Mouse (Mus musculus): ENCODE results near the gene Stab1. TPM values are rescaled to one million over a fixed set of nuclear protein-coding genes. Genes with fewer than 3 reads are reported as not detected.
A peak's percentile ranks its signal among the peaks of the same experiment; 100 is the strongest.

Gene Stab1
- polyA plus RNA-seq, 1 experiment from 2014 or later: 32.2 TPM

DNA sequence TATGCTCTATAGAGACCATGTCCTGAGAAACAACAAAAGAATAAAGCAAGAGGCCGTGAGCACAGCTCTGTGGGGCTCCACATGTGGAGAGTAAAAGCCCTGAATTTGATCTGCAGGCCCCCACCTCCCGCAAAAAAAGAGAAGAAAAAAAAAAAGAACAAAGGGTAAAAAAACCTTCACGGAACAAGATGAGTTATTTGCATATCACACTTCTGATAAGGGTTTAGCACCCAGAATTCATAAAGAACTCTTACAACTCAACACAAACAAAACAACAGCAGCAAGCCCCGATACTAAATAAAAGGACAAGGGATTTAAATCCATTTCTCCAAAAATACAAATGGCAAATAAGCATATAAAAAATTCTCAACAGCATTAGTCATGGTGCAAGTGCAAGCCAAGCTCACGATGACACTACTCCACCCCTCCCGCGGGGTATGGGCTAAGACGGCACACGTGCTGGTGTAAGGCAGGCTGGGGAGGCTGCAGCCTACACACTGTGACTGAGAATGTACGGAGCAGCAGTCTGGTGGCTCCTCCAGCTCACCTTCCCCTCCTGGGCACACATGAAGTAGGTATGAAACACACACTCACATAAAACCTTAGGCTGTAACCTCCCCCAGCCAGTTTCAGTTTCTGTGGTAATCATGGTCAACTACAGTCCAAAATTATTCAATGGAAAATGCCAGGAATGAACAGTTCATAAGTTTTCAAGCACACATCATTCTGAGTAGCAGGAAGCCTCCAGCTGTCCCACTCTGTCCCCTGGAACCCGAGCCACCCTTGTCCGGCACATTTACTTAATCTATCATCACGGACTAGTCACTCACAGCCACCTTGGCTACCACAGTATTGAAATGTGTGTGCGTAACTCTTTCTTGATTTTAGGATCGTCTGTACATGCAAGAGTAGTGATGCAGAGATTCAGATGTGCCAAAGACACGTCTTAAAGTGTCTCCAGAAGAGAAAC is 29.4 kb upstream of the Stab1 start:
- ATAC-seq (ENCODE audit: low read depth): peak; percentile 22; the same call in 1 of the 2 replicates
- H3K4me2 ChIP-seq (ENCODE audit: low read depth, low read length): no peak overlapping the region
- peaks cover 12% of the 10 kb centered on the region for H3K36me3 ChIP-seq (ENCODE audit: control insufficient read depth, insufficient read depth)

DNA sequence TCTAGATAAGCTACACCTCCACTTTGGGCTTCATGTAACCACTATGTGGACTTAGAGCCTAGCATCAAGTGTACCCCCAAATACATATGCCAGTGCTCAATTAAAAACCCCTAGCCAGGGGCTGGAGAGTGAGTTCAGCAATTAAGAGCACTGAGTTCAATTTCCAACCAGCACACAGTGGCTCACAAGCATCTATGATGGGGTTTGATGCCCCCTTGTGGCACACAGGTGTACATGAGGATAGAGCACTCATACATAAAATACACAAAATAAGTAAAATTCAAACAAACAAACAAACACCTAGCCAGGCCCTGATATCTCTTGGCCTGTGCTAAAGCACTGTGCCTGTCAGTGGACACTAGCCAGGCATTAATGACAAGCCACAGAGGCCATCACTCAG is 27.5 kb upstream of the Stab1 start:
- H3K9ac ChIP-seq (ENCODE audit: low read depth, low read length): no peak overlapping the region
- ATAC-seq (ENCODE audit: low read depth): no peak
- H3K27ac ChIP-seq (ENCODE audit: low read length): 0 out of 2 replicates have a peak overlapping the region, but pooled peaks have one; percentile 3
- H3K4me3 ChIP-seq (ENCODE audit: low read depth, low read length): no peak overlapping the region
- peaks cover 12% of the 10 kb centered on the region for H3K36me3 ChIP-seq (ENCODE audit: control insufficient read depth, insufficient read depth)
- no peaks in the 10 kb centered on the region for H3K27me3 ChIP-seq (ENCODE audit: control insufficient read depth, insufficient read depth, low read depth, low read length)
- no peaks in the 10 kb centered on the region for H3K9me3 ChIP-seq (replicated peaks; ENCODE audit: control insufficient read depth, low read length)
- H3K4me1 ChIP-seq (ENCODE audit: control insufficient read depth, low read depth, low read length): peaks cover 20% of the 10 kb centered on the region
- no peak overlapping the region for H3K4me2 ChIP-seq (ENCODE audit: low read depth, low read length)

More for the DNA sequence above, 29.4 kb upstream of the Stab1 start:
- Histone ChIP-seq H3K9me3 (replicated peaks; ENCODE audit: control insufficient read depth, low read length) (no peaks in the 10 kb centered on the region), H3K4me3 (ENCODE audit: low read depth, low read length) (no peak overlapping the region), H3K27me3 (ENCODE audit: control insufficient read depth, insufficient read depth, low read depth, low read length) (no peaks in the 10 kb centered on the region), H3K9ac (ENCODE audit: low read depth, low read length) (no peak overlapping the region), H3K27ac (ENCODE audit: low read length) (0 out of 2 replicates have a peak overlapping the region, but pooled peaks have one; percentile 0), H3K4me1 (ENCODE audit: control insufficient read depth, low read depth, low read length) (peaks cover 20% of the 10 kb centered on the region)
- WGBS (ENCODE audit: insufficient replicate concordance): 59% methylated on average over 16 of the region's 16 CpGs

DNA sequence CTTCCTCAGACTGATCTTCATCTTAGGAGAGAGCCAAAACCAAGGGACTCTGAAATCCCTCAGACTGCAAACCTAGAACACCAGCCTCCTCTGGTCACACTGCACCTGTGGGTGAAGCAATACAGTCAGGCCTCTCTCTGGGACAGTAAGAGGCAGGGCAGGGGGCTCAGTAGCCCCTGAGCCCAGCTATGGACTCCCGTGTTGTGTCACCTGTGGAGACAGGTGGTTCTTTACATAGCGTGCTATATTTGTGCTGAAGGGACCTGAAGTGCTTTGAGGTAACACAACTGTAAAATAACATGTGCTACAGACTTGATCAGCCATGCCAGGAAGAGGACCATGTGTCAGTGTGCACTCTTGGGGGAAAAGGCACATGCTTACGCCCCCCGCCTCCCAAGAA is 27.1 kb upstream of the Stab1 start:
- Histone ChIP-seq H3K9me3 (replicated peaks; ENCODE audit: control insufficient read depth, low read length) (no peaks in the 10 kb centered on the region), H3K4me2 (ENCODE audit: low read depth, low read length) (no peak overlapping the region), H3K4me3 (ENCODE audit: low read depth, low read length) (no peak overlapping the region), H3K4me1 (ENCODE audit: control insufficient read depth, low read depth, low read length) (peaks cover 20% of the 10 kb centered on the region), H3K9ac (ENCODE audit: low read depth, low read length) (no peak overlapping the region), H3K27ac (ENCODE audit: low read length) (peak overlapping the region; percentile 48), H3K27me3 (ENCODE audit: control insufficient read depth, insufficient read depth, low read depth, low read length) (no peaks in the 10 kb centered on the region), H3K36me3 (ENCODE audit: control insufficient read depth, insufficient read depth) (peaks cover 17% of the 10 kb centered on the region)
- 74% methylated on average over 4 of the region's 4 CpGs for WGBS (ENCODE audit: insufficient replicate concordance)
- ATAC-seq (ENCODE audit: low read depth): no peak

DNA sequence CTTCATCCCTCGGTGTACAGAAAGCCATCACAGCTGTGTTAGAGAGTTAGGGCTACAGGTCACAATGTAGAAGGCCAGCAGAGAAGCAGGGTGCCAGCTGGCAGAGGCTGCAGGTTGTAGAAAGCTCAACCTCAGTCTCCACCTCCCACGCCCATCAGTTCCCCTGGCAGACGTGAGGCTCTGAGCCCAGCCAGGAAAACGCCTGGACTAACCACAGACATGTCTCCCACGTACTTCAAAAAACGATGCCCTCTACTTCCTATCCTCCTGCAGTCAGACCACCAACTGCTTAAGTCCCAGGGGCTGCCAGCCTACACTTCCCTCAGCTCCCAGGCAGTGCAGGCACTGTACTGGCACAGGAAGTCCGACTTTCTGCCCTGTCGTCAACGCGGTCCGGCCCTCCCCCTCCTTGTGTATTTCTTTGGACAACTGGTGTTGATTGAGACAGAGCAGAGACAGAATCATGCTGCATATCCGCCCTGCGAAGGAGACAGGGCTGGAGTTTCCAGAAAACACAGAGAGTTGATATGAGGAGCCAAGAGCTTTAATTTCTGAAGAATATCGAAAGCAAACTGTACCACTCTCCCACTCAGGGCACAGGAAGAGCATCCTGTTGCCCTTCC is 26.6 kb upstream of the Stab1 start:
- peaks cover 20% of the 10 kb centered on the region for H3K36me3 ChIP-seq (ENCODE audit: control insufficient read depth, insufficient read depth)
- no peak overlapping the region for H3K4me2 ChIP-seq (ENCODE audit: low read depth, low read length)
- no peak overlapping the region for H3K4me3 ChIP-seq (ENCODE audit: low read depth, low read length)
- peak overlapping the region; percentile 48 for H3K27ac ChIP-seq (ENCODE audit: low read length)
- no peaks in the 10 kb centered on the region for H3K9me3 ChIP-seq (replicated peaks; ENCODE audit: control insufficient read depth, low read length)
- H3K9ac ChIP-seq (ENCODE audit: low read depth, low read length): no peak overlapping the region
- no peaks in the 10 kb centered on the region for H3K27me3 ChIP-seq (ENCODE audit: control insufficient read depth, insufficient read depth, low read depth, low read length)
- peaks cover 20% of the 10 kb centered on the region for H3K4me1 ChIP-seq (ENCODE audit: control insufficient read depth, low read depth, low read length)
- ATAC-seq (ENCODE audit: low read depth): no peak
- WGBS (ENCODE audit: insufficient replicate concordance): 54% methylated on average over 14 of the region's 14 CpGs

DNA sequence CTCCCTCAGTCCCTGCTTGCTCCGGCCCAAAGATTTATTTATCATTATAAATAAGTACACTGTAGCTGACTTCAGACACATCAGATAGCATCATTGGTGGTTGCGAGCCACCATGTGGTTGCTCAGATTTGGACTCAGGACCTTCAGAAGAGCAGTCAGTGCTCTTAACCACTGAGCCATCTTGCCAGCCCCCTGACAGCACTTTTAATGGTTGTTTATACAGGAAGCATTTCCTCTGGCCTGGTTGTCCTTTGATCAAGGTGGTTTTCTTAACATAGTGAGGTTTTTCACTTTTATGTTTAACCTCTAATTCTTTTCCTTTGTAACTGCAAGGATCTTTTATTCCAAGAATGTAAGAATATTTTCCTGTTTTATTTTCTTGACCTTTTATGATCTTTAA is 26.0 kb upstream of the Stab1 start:
- Histone ChIP-seq H3K9me3 (replicated peaks; ENCODE audit: control insufficient read depth, low read length) (no peaks in the 10 kb centered on the region), H3K4me1 (ENCODE audit: control insufficient read depth, low read depth, low read length) (peaks cover 20% of the 10 kb centered on the region), H3K4me2 (ENCODE audit: low read depth, low read length) (no peak overlapping the region), H3K4me3 (ENCODE audit: low read depth, low read length) (no peak overlapping the region), H3K27ac (ENCODE audit: low read length) (no peak overlapping the region), H3K9ac (ENCODE audit: low read depth, low read length) (no peak overlapping the region), H3K36me3 (ENCODE audit: control insufficient read depth, insufficient read depth) (peaks cover 20% of the 10 kb centered on the region), H3K27me3 (ENCODE audit: control insufficient read depth, insufficient read depth, low read depth, low read length) (no peaks in the 10 kb centered on the region)
- no peak for ATAC-seq (ENCODE audit: low read depth)
- WGBS (ENCODE audit: insufficient replicate concordance): 43% methylated on average over 2 of the region's 2 CpGs

DNA sequence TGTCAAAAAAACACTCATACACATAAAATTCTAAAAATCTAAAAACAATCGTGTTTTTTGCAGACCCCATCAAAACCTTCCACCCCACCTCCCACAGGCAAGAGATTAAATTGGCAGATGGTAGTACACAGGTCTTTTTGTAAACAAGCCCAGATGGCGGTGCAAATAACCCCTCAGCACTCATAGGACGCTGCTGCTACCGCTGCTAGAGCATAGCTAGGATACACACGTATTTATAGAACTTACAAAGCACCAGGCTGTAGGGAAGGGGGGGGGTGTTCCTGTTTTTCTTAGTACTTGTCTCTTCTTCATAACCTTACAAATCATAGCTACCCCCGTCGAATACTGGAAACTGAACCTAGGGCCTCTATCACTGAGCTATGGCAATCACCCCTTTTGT is 25.4 kb upstream of the Stab1 start:
- ATAC-seq (ENCODE audit: low read depth): no peak
- H3K27ac ChIP-seq (ENCODE audit: low read length): no peak overlapping the region

DNA sequence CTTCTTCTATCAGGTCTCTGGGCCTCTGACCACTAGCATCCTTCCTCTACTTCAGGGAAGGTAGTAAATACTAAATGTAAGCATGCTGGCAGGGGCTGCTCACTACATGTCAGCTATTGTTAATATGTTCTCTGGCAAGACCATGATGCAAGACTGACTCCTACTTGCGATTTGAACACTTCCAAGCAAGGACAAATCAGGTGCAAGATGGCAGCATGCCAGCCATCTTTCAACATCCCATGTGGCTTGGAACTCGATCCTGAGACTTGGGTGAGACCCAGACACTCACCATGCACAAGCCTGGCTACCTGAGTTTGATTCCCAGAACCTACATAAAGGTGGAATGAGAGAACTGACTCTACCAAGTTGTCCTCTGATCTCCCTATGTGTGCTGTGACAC is 23.5 kb upstream of the Stab1 start:
- no peaks in the 10 kb centered on the region for H3K27me3 ChIP-seq (ENCODE audit: control insufficient read depth, insufficient read depth, low read depth, low read length)
- H3K36me3 ChIP-seq (ENCODE audit: control insufficient read depth, insufficient read depth): peaks cover 34% of the 10 kb centered on the region
- peaks cover 19% of the 10 kb centered on the region for H3K4me1 ChIP-seq (ENCODE audit: control insufficient read depth, low read depth, low read length)
- no peak overlapping the region for H3K4me2 ChIP-seq (ENCODE audit: low read depth, low read length)
- 56% methylated on average over 2 of the region's 2 CpGs for WGBS (ENCODE audit: insufficient replicate concordance)
- H3K9ac ChIP-seq (ENCODE audit: low read depth, low read length): no peak overlapping the region
- no peak overlapping the region for H3K4me3 ChIP-seq (ENCODE audit: low read depth, low read length)
- no peak overlapping the region for H3K27ac ChIP-seq (ENCODE audit: low read length)
- 0 out of 2 replicates have a peak, but pooled peaks have one; percentile 12 for ATAC-seq (ENCODE audit: low read depth)
- no peaks in the 10 kb centered on the region for H3K9me3 ChIP-seq (replicated peaks; ENCODE audit: control insufficient read depth, low read length)

More for the DNA sequence above, 25.4 kb upstream of the Stab1 start:
- Histone ChIP-seq H3K36me3 (ENCODE audit: control insufficient read depth, insufficient read depth) (peaks cover 23% of the 10 kb centered on the region), H3K27me3 (ENCODE audit: control insufficient read depth, insufficient read depth, low read depth, low read length) (no peaks in the 10 kb centered on the region), H3K4me2 (ENCODE audit: low read depth, low read length) (no peak overlapping the region), H3K4me3 (ENCODE audit: low read depth, low read length) (no peak overlapping the region), H3K9me3 (replicated peaks; ENCODE audit: control insufficient read depth, low read length) (no peaks in the 10 kb centered on the region), H3K4me1 (ENCODE audit: control insufficient read depth, low read depth, low read length) (peaks cover 20% of the 10 kb centered on the region), H3K9ac (ENCODE audit: low read depth, low read length) (no peak overlapping the region)
- 71% methylated on average over 7 of the region's 7 CpGs for WGBS (ENCODE audit: insufficient replicate concordance)

DNA sequence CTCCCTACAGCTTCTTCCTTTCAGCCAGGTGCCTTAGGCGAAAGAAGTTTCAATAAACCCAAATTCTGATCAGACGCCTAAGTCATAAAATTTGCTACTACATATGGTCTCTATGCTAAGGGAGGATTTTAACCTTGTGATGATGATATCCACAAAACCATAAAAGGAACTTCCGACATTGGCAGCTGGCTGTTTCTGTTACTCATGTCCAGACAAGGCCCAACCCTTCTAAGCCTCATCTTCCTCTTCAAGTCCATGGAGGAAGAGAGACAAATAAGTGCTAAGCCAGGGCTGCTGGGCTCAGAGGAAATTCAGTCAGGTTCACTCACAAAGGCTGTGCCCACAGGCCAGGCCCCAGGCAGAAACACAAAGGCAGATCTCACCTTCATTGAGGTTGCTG is 20.9 kb upstream of the Stab1 start:
- WGBS (ENCODE audit: insufficient replicate concordance): 72% methylated on average over 3 of the region's 3 CpGs
- peak overlapping the region; percentile 66 for H3K27ac ChIP-seq (ENCODE audit: low read length)
- H3K4me3 ChIP-seq (ENCODE audit: low read depth, low read length): no peak overlapping the region

DNA sequence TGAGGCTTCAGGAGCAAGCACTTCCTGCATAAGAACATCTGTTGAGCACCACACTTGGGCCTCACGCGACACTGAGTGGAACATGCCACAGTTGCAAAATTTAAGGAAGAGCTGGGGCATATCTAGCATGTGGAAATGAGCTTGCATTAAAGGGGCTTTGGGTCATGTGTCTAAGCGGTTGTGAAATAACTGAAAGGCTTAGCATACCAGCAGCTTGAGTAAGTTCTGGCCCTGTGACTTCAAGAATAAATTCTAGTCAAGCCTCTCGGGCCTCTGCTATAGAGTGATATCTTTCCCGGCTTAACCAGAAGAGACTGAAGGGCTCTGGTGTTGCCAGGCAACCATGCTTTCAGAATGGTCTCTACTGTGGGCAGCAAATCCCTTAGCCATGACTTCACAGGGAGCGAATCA is 20.3 kb upstream of the Stab1 start:
- H3K27ac ChIP-seq (ENCODE audit: low read length): peak overlapping the region; percentile 66
- H3K4me1 ChIP-seq (ENCODE audit: control insufficient read depth, low read depth, low read length): peaks cover 11% of the 10 kb centered on the region
- H3K4me2 ChIP-seq (ENCODE audit: low read depth, low read length): no peak overlapping the region
- peak; percentile 51 for ATAC-seq (ENCODE audit: low read depth)
- no peaks in the 10 kb centered on the region for H3K27me3 ChIP-seq (ENCODE audit: control insufficient read depth, insufficient read depth, low read depth, low read length)
- peaks cover 50% of the 10 kb centered on the region for H3K36me3 ChIP-seq (ENCODE audit: control insufficient read depth, insufficient read depth)
- 73% methylated on average over 6 of the region's 6 CpGs for WGBS (ENCODE audit: insufficient replicate concordance)
- H3K9ac ChIP-seq (ENCODE audit: low read depth, low read length): no peak overlapping the region
- H3K4me3 ChIP-seq (ENCODE audit: low read depth, low read length): no peak overlapping the region
- no peaks in the 10 kb centered on the region for H3K9me3 ChIP-seq (replicated peaks; ENCODE audit: control insufficient read depth, low read length)

More for the DNA sequence above, 20.9 kb upstream of the Stab1 start:
- Histone ChIP-seq H3K9me3 (replicated peaks; ENCODE audit: control insufficient read depth, low read length) (no peaks in the 10 kb centered on the region), H3K36me3 (ENCODE audit: control insufficient read depth, insufficient read depth) (peaks cover 50% of the 10 kb centered on the region), H3K9ac (ENCODE audit: low read depth, low read length) (no peak overlapping the region), H3K27me3 (ENCODE audit: control insufficient read depth, insufficient read depth, low read depth, low read length) (no peaks in the 10 kb centered on the region), H3K4me1 (ENCODE audit: control insufficient read depth, low read depth, low read length) (peaks cover 10% of the 10 kb centered on the region), H3K4me2 (ENCODE audit: low read depth, low read length) (no peak overlapping the region)
- ATAC-seq (ENCODE audit: low read depth): no peak

All from liver, embryonic 16.5 days (tissue).